Mouse (Mus musculus): ENCODE data around the gene Crmp1. TPM values are rescaled to one million over a fixed set of nuclear protein-coding genes. Genes with fewer than 3 reads are reported as not detected.

The Crmp1 gene
- 0.76 and 1.1 TPM in 2 replicates for polyA plus RNA-seq (2015; fragmentation: Nextera tagmentation; extraction: Ambion mirVana)

GRCm38 (mm10) chr5:37241651-37242151 lies at the start of gene Crmp1:
Gene Crmp1, plus strand, starts transcription at chr5:37241940.

GRCm38 (mm10) chr5:37336485-37337105 lies 94.9 kb downstream of the Crmp1 start, which contains the start of gene Evc:
Gene Evc, minus strand, starts transcription at chr5:37336894.

GRCm38 (mm10) chr5:37338288-37338687 lies 96.5 kb downstream of the Crmp1 start, which contains the start of gene Evc2:
Gene Evc2, plus strand, starts transcription at chr5:37338499.

Other genes with a start within 250 kb of the Crmp1 start
- gene Gm1043, start 156.6 kb upstream of the Crmp1 start, polyA plus RNA-seq (2015; fragmentation: Nextera tagmentation; extraction: Ambion mirVana), result not detected in 2 replicates
- 7.3 and 8.2 TPM in 2 replicates for gene Evc, start 95.0 kb downstream of the Crmp1 start, polyA plus RNA-seq (2015; fragmentation: Nextera tagmentation; extraction: Ambion mirVana)
- gene Evc2, start 96.6 kb downstream of the Crmp1 start, polyA plus RNA-seq (2015; fragmentation: Nextera tagmentation; extraction: Ambion mirVana), result 6.1 and 6.7 TPM in 2 replicates

All from skeletal muscle tissue, postnatal 0 days (tissue).